19 mouse cellular contexts compared by ENCODE assay signal in the genomic region with DNA sequence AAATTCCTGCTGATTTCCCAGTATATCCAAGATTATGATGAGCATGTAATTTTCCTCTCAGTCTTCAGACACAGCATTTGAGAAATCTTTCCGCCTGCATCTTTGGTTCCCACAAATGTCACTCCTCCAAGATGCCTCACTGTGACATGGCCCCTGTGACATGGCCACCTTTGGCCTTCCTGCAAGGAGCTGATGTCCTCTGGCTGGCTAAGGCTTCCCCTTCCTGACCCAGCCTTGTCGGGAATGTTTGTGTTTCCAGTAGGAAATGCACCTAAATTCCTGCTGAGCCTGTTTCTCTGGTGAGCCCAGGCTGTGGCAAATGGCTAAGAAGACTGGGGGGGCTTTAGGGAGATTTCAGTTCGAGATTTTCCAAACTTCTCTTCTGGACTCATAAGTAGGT.
DNase-seq lines count a peak whose midpoint lies in the region; TF ChIP-seq lines count a peak whose summit lies in the region.
"Had no signal": no experiment of that assay in that cellular context is flagged by ENCODE, and none has a peak within 500 bp of the region (broad histone marks: within the 10 kb centered on the region; RNA-seq: fewer than 3 reads in every experiment).

No protein-coding gene starts in this region.

- H3K36me3 ChIP-seq in liver, adult 2 months (ENCODE audit: control insufficient read depth, insufficient read depth, low read length): no peaks in the 10 kb centered on the region
- H3K36me3 ChIP-seq in kidney, adult 2 months (ENCODE audit: control insufficient read depth, insufficient read depth, low read length): no peaks in the 10 kb centered on the region
- H3K36me3 ChIP-seq: heart, embryonic 12.5 days; hindbrain, embryonic 10.5 days; liver, embryonic 13.5 days; midbrain, embryonic 13.5 days; stomach, embryonic 15.5 days had no signal

- WGBS in liver, adult 2 months: 54% methylated on average over 3 of the region's 3 CpGs
- 38% methylated on average over 3 of the region's 3 CpGs for WGBS in kidney, adult 2 months

- H3K79me2 ChIP-seq in liver, adult 2 months (ENCODE audit: control insufficient read depth, insufficient read depth, low read length): no peaks in the 10 kb centered on the region

- peak; percentile 48 to 71 for DNase-seq in adrenal gland, adult (ENCODE audit: inconsistent age in 2 of 2, low spot score in 1 of 2)
- DNase-seq in adrenal gland, adult 18-20 months (ENCODE audit: low spot score in 2 of 2): no peak
- peak; percentile 17 for DNase-seq in liver, adult 2 months (ENCODE audit: extremely low read depth, low read depth, low spot score)
- DNase-seq in liver: no peak
- DNase-seq in kidney, adult 2 months: peak; percentile 86
- peak; percentile 66 to 78 for DNase-seq in kidney, postnatal 36 days
- DNase-seq in layer of hippocampus, postnatal 10 days (ENCODE audit: low spot score in 2 of 2): no peak
- no peak for DNase-seq in natural killer cell, adult 2 months (ENCODE audit: low spot score in 2 of 2)
- DNase-seq: cerebellum, adult 18-20 months; liver, embryonic 13.5 days; right cerebral cortex, adult 18-20 months; spleen, adult 18-20 months; thymus, postnatal 25 days had no signal

- no peak for TF ChIP-seq POLR2A in liver, adult 2 months (IDR thresholded peaks at IDR 0.05; ENCODE audit: extremely low read depth, insufficient read depth, low read length)
- no peak for TF ChIP-seq POLR2A in kidney, adult 2 months (IDR thresholded peaks at IDR 0.05; ENCODE audit: low read depth, low read length)

- H3K9ac ChIP-seq in liver, adult 2 months (ENCODE audit: low read depth, low read length): no peak overlapping the region
- H3K9ac ChIP-seq: forebrain, embryonic 13.5 days; heart, embryonic 12.5 days; liver, embryonic 13.5 days; midbrain, embryonic 13.5 days; stomach, embryonic 15.5 days had no signal

- no peaks in the 10 kb centered on the region for H3K27me3 ChIP-seq in liver, adult 2 months (ENCODE audit: control insufficient read depth, insufficient read depth, low read length)
- no peaks in the 10 kb centered on the region for H3K27me3 ChIP-seq in kidney, adult 2 months (replicated peaks; ENCODE audit: control insufficient read depth, insufficient read depth, low read length)
- H3K27me3 ChIP-seq: forebrain, embryonic 13.5 days; heart, embryonic 12.5 days; liver, embryonic 13.5 days; midbrain, embryonic 13.5 days; stomach, embryonic 15.5 days had no signal

- H3K4me3 ChIP-seq in liver, adult 2 months (ENCODE audit: insufficient read depth, low read depth, low read length): no peak overlapping the region
- no peak overlapping the region for H3K4me3 ChIP-seq in kidney, adult 2 months (ENCODE audit: insufficient read depth, low read depth, low read length)
- H3K4me3 ChIP-seq: forebrain, embryonic 13.5 days; heart, embryonic 12.5 days; hindbrain, embryonic 10.5 days; liver, embryonic 13.5 days; midbrain, embryonic 13.5 days; stomach, embryonic 15.5 days had no signal

- peaks cover 2% of the 10 kb centered on the region; the same call in 1 of the 2 replicates for H3K4me1 ChIP-seq in liver, adult 2 months (ENCODE audit: control insufficient read depth, insufficient read depth, low read length)
- 0 out of 2 replicates have a peak, but pooled peaks cover 2% of the 10 kb centered on the region for H3K4me1 ChIP-seq in kidney, adult 2 months (ENCODE audit: control insufficient read depth, insufficient read depth, low read length)
- H3K4me1 ChIP-seq: hindbrain, embryonic 10.5 days; liver, embryonic 13.5 days; midbrain, embryonic 13.5 days; stomach, embryonic 15.5 days had no signal

- TF ChIP-seq CTCF in liver, adult 2 months (IDR thresholded peaks at IDR 0.05; ENCODE audit: low read depth, low read length): no peak
- no peak for TF ChIP-seq CTCF in kidney, adult 2 months (conservative IDR thresholded peaks at IDR 0.05; ENCODE audit: insufficient read depth, insufficient read length, low read depth, low read length)

- H3K27ac ChIP-seq in liver, adult 2 months (replicated peaks; ENCODE audit: insufficient read depth, low read depth, low read length): no peak overlapping the region
- H3K27ac ChIP-seq in kidney, adult 2 months (ENCODE audit: insufficient read depth, low read depth, low read length): no peak overlapping the region
- H3K27ac ChIP-seq: forebrain, embryonic 13.5 days; hindbrain, embryonic 10.5 days; liver, embryonic 13.5 days; macrophage; midbrain, embryonic 13.5 days; stomach, embryonic 15.5 days had no signal

Comparison
In these comparisons a context has a peak if more than half of its experiments do, and no peak if none do; other contexts are left out.
1. DNase-seq: peak in adrenal gland, adult (2 of 2), liver, adult 2 months (single experiment), kidney, adult 2 months (single experiment) and kidney, postnatal 36 days (2 of 2); none in adrenal gland, adult 18-20 months (0 of 2), liver (single experiment), layer of hippocampus, postnatal 10 days (0 of 2) and natural killer cell, adult 2 months (0 of 2).